Mouse (Mus musculus) c-Kit-positive CD71-positive TER-119-positive erythroid progenitor cells, embryonic 14.5 days (primary cell): ENCODE measurements around the gene Bphl.
"Not testable (repeated sequence)": the region's sequence is repeated elsewhere in the genome, so short reads cannot be mapped to it uniquely, and the experiment has no call there.

Experiments
- DNase-seq: peaks from one replicate; pipeline ENCODE4 v3.0.0-alpha.2; 2013; ENCODE audit warnings: low spot score

The Bphl gene

GRCm38 (mm10) chr13:34088201-34088649 lies 50.8 kb downstream of the Bphl start:
- DNase-seq, result not testable (repeated sequence)

GRCm38 (mm10) chr13:34088871-34089288 lies 51.5 kb downstream of the Bphl start:
- no peak for DNase-seq

GRCm38 (mm10) chr13:34089358-34089757 lies 52.0 kb downstream of the Bphl start:
- no peak for DNase-seq

- DNase-seq, result no peak
Observed at GRCm38 (mm10) chr13:34095542-34096435, 58.4 kb downstream of the Bphl start.

- no peak for DNase-seq
Observed at GRCm38 (mm10) chr13:34096455-34096854, 59.1 kb downstream of the Bphl start.

- no peak for DNase-seq
Observed at GRCm38 (mm10) chr13:34097086-34097485, 59.7 kb downstream of the Bphl start.

GRCm38 (mm10) chr13:34100733-34101132 lies 63.3 kb downstream of the Bphl start:
- DNase-seq, result peak; percentile 65

- DNase-seq, result peak; percentile 42
Observed at GRCm38 (mm10) chr13:34101247-34101646, 63.9 kb downstream of the Bphl start.

- DNase-seq, result peak; percentile 25
Observed at GRCm38 (mm10) chr13:34101908-34102307, 64.5 kb downstream of the Bphl start.

- no peak for DNase-seq
Observed at GRCm38 (mm10) chr13:34105364-34105763, 68.0 kb downstream of the Bphl start.

- DNase-seq, result no peak
Observed at GRCm38 (mm10) chr13:34106256-34106655, 68.9 kb downstream of the Bphl start.

GRCm38 (mm10) chr13:34106999-34107398 lies 69.6 kb downstream of the Bphl start:
- no peak for DNase-seq

- no peak for DNase-seq
Observed at GRCm38 (mm10) chr13:34109035-34109676, 71.8 kb downstream of the Bphl start.

- no peak for DNase-seq
Observed at GRCm38 (mm10) chr13:34109677-34110058, 72.3 kb downstream of the Bphl start.

- no peak for DNase-seq
Observed at GRCm38 (mm10) chr13:34111019-34111418, 73.6 kb downstream of the Bphl start.

GRCm38 (mm10) chr13:34111878-34112277 lies 74.5 kb downstream of the Bphl start:
- no peak for DNase-seq

- DNase-seq, result no peak
Observed at GRCm38 (mm10) chr13:34112369-34113081, 75.1 kb downstream of the Bphl start.

GRCm38 (mm10) chr13:34113086-34113485 lies 75.7 kb downstream of the Bphl start:
- no peak for DNase-seq

- no peak for DNase-seq
Observed at GRCm38 (mm10) chr13:34114654-34115053, 77.3 kb downstream of the Bphl start.

- no peak for DNase-seq
Observed at GRCm38 (mm10) chr13:34116508-34116907, 79.1 kb downstream of the Bphl start.

GRCm38 (mm10) chr13:34118816-34119215 lies 81.4 kb downstream of the Bphl start:
- DNase-seq, result peak; percentile 61

- DNase-seq, result no peak
Observed at GRCm38 (mm10) chr13:34119406-34119805, 82.0 kb downstream of the Bphl start.

GRCm38 (mm10) chr13:34120536-34120935 lies 83.1 kb downstream of the Bphl start:
- DNase-seq, result no peak
